Mouse (Mus musculus): Measurements from ENCODE around the gene Dpp3. TPM values are rescaled to one million over a fixed set of nuclear protein-coding genes. Genes with fewer than 3 reads are reported as not detected.

Dpp3 gene
- polyA plus RNA-seq, 1 experiment, result 74.9 TPM

- TF ChIP-seq CTCF (IDR thresholded peaks at IDR 0.05; ENCODE audit: borderline replicate concordance, insufficient read depth, low read length) (no peak), POLR2A (IDR thresholded peaks at IDR 0.05; ENCODE audit: low read depth, low read length) (no peak)
- no peaks in the 10 kb centered on the region for H3K4me1 ChIP-seq (ENCODE audit: control insufficient read depth, insufficient read depth, low read length)
- no peak overlapping the region for H3K27ac ChIP-seq (ENCODE audit: insufficient read depth, low read length)
- H3K4me3 ChIP-seq (ENCODE audit: insufficient read depth, low read length), result no peak overlapping the region
Measured at GRCm38 (mm10) chr19:4898972-4899371, 29.1 kb downstream of the Dpp3 start.

GRCm38 (mm10) chr19:4896780-4897520, 31.1 kb downstream of the Dpp3 start:
- Histone ChIP-seq H3K27ac (ENCODE audit: insufficient read depth, low read length) (no peak overlapping the region), H3K4me1 (ENCODE audit: control insufficient read depth, insufficient read depth, low read length) (no peaks in the 10 kb centered on the region), H3K4me3 (ENCODE audit: insufficient read depth, low read length) (no peak overlapping the region)
- TF ChIP-seq CTCF (IDR thresholded peaks at IDR 0.05; ENCODE audit: borderline replicate concordance, insufficient read depth, low read length) (no peak), POLR2A (IDR thresholded peaks at IDR 0.05; ENCODE audit: low read depth, low read length) (no peak)

DNA sequence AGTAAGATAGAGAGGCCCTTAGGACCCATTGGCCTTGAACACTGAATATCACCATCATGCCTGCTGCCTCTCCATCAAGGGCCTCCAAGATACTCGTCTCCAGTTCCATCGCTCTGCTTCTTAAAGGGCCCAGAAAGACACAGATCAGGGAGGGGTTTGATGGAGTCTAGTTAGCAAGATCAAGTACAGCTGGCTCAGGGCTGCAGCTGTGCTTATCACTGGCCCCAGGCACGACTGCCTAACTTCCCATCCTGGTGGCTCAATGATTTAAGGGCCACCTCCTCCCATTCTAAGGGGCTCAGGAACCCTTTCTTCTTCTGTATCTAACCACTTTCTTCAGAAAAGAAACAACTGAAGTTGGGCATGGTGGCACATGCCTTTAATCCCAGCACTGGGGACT, 36.3 kb downstream of the Dpp3 start:
- TF ChIP-seq CTCF (IDR thresholded peaks at IDR 0.05; ENCODE audit: borderline replicate concordance, insufficient read depth, low read length) (no peak), POLR2A (IDR thresholded peaks at IDR 0.05; ENCODE audit: low read depth, low read length) (no peak)
- Histone ChIP-seq H3K4me1 (ENCODE audit: control insufficient read depth, insufficient read depth, low read length) (no peaks in the 10 kb centered on the region), H3K4me3 (ENCODE audit: insufficient read depth, low read length) (no peak overlapping the region), H3K27ac (ENCODE audit: insufficient read depth, low read length) (no peak overlapping the region)

DNA sequence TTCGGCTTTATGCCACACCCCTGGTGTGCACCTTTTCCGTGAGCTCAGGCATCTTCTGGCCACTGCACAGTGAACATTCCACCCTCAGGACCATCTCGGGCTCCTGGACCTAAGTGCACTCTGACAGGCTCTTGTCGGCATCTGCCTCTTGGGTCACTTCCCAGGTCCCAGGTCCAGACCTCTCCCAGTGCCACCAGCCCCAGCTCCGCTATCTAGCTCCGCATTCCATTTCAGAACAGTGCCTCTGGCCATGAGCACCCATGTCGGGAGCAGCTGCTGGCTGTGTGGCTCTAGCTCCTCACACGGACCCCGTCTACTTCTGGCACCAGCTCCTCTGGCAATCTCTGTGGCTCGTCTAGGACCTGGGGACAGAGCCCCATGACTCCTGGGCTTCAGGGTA, 38.3 kb downstream of the Dpp3 start:
- TF ChIP-seq POLR2A (IDR thresholded peaks at IDR 0.05; ENCODE audit: low read depth, low read length) (no peak), CTCF (IDR thresholded peaks at IDR 0.05; ENCODE audit: borderline replicate concordance, insufficient read depth, low read length) (no peak)
- no peaks in the 10 kb centered on the region for H3K4me1 ChIP-seq (ENCODE audit: control insufficient read depth, insufficient read depth, low read length)
- no peak overlapping the region for H3K27ac ChIP-seq (ENCODE audit: insufficient read depth, low read length)
- H3K4me3 ChIP-seq (ENCODE audit: insufficient read depth, low read length), result no peak overlapping the region

DNA sequence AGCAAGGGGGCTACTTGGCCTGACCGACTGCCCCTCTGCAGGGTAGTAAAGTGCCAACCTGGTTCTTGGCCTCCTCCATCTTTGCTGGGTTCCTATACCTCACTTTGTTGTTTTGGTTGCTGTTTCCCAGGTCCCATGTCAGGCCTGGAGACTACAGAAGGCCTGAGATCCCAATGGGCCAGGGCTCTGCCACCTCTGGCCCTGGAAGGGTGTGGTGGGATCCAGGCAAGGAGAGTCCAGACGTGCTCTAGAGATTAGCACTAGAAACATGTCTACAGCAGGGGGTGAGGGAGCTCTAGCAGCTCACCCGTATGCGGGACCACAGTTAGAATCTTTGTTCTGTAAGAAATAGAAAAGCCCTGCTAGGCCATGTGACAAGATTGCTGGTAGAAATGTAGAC, 44.1 kb downstream of the Dpp3 start:
- no peaks in the 10 kb centered on the region for H3K4me1 ChIP-seq (ENCODE audit: control insufficient read depth, insufficient read depth, low read length)
- no peak overlapping the region for H3K27ac ChIP-seq (ENCODE audit: insufficient read depth, low read length)
- no peak overlapping the region for H3K4me3 ChIP-seq (ENCODE audit: insufficient read depth, low read length)
- TF ChIP-seq POLR2A (IDR thresholded peaks at IDR 0.05; ENCODE audit: low read depth, low read length) (no peak), CTCF (IDR thresholded peaks at IDR 0.05; ENCODE audit: borderline replicate concordance, insufficient read depth, low read length) (no peak)

GRCm38 (mm10) chr19:4879324-4879703, 48.8 kb downstream of the Dpp3 start:
- TF ChIP-seq CTCF (IDR thresholded peaks at IDR 0.05; ENCODE audit: borderline replicate concordance, insufficient read depth, low read length) (no peak), POLR2A (IDR thresholded peaks at IDR 0.05; ENCODE audit: low read depth, low read length) (no peak)
- no peak overlapping the region for H3K27ac ChIP-seq (ENCODE audit: insufficient read depth, low read length)
- H3K4me3 ChIP-seq (ENCODE audit: insufficient read depth, low read length), result peak overlapping the region; percentile 98
- H3K4me1 ChIP-seq (ENCODE audit: control insufficient read depth, insufficient read depth, low read length), result no peaks in the 10 kb centered on the region

DNA sequence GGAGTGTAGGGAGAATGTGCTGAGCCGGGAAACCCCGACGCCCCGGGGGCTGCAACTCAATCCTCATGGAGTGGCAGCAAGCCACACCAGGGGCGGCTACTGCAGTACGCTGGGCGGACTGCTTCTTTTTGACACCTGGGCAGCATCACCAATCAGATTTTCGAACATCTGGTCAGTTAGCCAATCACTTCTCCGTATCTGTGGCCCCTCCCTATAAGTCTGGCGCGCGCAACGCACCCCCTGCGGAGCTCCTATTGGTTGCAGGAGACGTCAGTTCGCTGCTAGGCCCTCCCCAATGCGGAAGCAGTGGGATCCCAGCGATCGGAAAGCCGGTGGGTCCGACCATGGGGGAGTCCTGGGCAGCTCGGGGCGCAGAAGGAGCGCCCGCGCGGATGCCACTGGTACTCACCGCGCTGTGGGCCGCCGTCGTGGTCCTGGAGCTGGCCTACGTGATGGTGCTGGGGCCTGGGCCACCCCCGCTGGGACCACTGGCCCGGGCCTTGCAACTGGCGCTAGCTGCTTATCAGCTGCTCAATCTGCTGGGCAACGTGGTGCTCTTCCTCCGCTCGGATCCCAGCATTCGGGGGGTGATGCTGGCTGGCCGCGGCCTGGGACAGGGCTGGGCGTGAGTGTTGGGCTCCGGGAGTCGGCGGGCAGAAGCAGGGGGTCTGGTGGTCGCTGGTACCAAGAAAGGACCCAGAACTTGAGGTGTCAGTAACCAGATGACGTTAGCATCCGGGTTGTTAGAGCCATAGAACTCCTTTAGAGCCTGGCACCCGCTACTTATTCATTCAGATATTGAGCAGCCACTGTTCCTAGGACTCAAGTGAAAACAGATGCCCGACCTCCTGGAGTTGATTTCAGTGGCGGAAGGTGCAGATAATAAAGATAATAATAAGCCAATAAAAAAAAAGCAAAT, 49.4 kb downstream of the Dpp3 start, which contains the start of gene Zdhhc24:
TSS of gene Zdhhc24 (plus strand) at position 264 of the 919 bp plus-strand sequence.
- H3K4me1 ChIP-seq (ENCODE audit: control insufficient read depth, insufficient read depth, low read length), result no peaks in the 10 kb centered on the region
- H3K4me3 ChIP-seq (ENCODE audit: insufficient read depth, low read length), result peak within 1 kb of the TSS; percentile 98
- TF ChIP-seq CTCF (IDR thresholded peaks at IDR 0.05; ENCODE audit: borderline replicate concordance, insufficient read depth, low read length) (no peak), POLR2A (IDR thresholded peaks at IDR 0.05; ENCODE audit: low read depth, low read length) (peak; percentile 64)
- peak within 1 kb of the TSS; percentile 54 for H3K27ac ChIP-seq (ENCODE audit: insufficient read depth, low read length)

DNA sequence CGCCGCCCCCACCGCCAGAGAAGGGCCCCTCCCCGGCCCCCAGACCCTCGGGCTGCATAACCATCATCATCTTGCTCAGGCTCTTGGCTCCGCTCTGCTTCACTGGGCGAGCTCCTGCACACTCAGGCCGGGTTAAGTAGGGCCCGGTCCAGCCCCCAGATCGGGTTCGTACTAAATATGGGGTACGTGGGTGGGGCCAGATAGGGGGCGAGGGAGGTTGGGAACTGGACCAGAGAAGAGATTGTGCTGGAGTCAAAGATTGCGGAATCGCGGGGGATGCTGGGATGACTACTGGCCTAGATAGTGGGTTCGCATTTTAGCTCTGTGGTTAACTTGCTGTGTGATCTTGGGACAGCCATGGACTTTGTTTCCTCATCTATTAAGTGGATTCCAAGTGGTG, 50.3 kb downstream of the Dpp3 start, which contains the start of gene Actn3:
TSS of gene Actn3 (minus strand) at position 125 of the 400 bp plus-strand sequence.
- H3K4me1 ChIP-seq (ENCODE audit: control insufficient read depth, insufficient read depth, low read length), result no peaks in the 10 kb centered on the region
- peak within 1 kb of the TSS; percentile 54 for H3K27ac ChIP-seq (ENCODE audit: insufficient read depth, low read length)
- H3K4me3 ChIP-seq (ENCODE audit: insufficient read depth, low read length), result peak within 1 kb of the TSS; percentile 98
- TF ChIP-seq CTCF (IDR thresholded peaks at IDR 0.05; ENCODE audit: borderline replicate concordance, insufficient read depth, low read length) (no peak), POLR2A (IDR thresholded peaks at IDR 0.05; ENCODE audit: low read depth, low read length) (0 out of 2 replicates have a peak, but pooled peaks have one; percentile 51)

- Histone ChIP-seq H3K4me3 (ENCODE audit: insufficient read depth, low read length) (no peak overlapping the region), H3K4me1 (ENCODE audit: control insufficient read depth, insufficient read depth, low read length) (no peaks in the 10 kb centered on the region), H3K27ac (ENCODE audit: insufficient read depth, low read length) (no peak overlapping the region)
- TF ChIP-seq CTCF (IDR thresholded peaks at IDR 0.05; ENCODE audit: borderline replicate concordance, insufficient read depth, low read length), result no peak
- TF ChIP-seq POLR2A (IDR thresholded peaks at IDR 0.05; ENCODE audit: low read depth, low read length), result no peak
Measured at GRCm38 (mm10) chr19:4876755-4877154, 51.3 kb downstream of the Dpp3 start.

Data from embryonic fibroblast, embryonic 13.5 days (primary cell).